Mouse (Mus musculus): ENCODE data around the gene Slc24a3.

The Slc24a3 gene

GRCm38 (mm10) chr2:145405746-145406145 lies 238.2 kb downstream of the Slc24a3 start:
- in situ Hi-C loops (cut with MboI; ENCODE audit: unreplicated experiment in 2 of 2), result no loop called here

DNA sequence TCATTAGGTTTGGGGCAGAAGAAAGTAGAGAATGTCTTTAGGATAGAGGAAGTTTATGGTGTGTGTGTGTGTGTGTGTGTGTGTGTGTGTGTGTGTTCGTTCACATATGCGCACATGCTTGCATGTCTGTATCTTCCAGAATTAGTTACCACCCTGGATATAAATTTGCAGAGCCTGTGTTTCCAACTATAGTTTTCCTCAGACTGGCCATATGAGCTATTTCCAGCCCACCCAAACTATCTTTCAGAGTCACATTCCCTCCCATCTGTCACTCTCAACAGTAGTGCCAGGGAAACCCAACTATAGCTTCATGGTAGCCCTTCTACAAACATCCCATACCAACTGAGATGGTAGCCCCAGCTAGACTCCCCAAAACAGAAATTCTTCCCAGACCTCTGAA lies 250.2 kb downstream of the Slc24a3 start:
- in situ Hi-C loops (cut with MboI; ENCODE audit: unreplicated experiment in 2 of 2), result no loop called here

- in situ Hi-C loops (cut with MboI; ENCODE audit: unreplicated experiment in 2 of 2), result no loop called here
These were observed 251.5 kb downstream of the Slc24a3 start for GRCm38 (mm10) chr2:145419078-145419477.

GRCm38 (mm10) chr2:145420967-145421888 lies 253.7 kb downstream of the Slc24a3 start:
- in situ Hi-C loops (cut with MboI; ENCODE audit: unreplicated experiment in 2 of 2), result no loop called here

- in situ Hi-C loops (cut with MboI; ENCODE audit: unreplicated experiment in 2 of 2), result no loop called here
These were observed 254.3 kb downstream of the Slc24a3 start for GRCm38 (mm10) chr2:145421889-145422212.

DNA sequence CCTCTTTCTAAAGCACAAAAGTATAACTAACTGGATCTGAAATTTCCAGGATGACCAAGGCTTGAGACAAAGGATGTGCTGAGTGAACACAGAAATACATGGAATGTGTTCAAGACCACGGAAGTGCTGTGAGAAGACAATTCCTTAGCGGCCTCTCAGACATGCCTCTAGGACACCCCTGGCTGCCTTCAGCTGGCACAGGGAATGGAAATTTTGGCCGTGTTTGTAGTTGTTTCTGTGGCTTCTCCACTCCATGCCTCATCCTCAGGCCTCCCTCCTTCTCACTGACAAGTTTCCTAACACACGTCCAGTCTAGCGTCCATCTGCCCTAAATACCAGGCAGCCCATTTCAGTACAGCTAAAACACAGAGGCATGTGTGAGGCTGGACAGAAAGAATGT lies 262.4 kb downstream of the Slc24a3 start:
- in situ Hi-C loops (cut with MboI; ENCODE audit: unreplicated experiment in 2 of 2), result no loop called here

DNA sequence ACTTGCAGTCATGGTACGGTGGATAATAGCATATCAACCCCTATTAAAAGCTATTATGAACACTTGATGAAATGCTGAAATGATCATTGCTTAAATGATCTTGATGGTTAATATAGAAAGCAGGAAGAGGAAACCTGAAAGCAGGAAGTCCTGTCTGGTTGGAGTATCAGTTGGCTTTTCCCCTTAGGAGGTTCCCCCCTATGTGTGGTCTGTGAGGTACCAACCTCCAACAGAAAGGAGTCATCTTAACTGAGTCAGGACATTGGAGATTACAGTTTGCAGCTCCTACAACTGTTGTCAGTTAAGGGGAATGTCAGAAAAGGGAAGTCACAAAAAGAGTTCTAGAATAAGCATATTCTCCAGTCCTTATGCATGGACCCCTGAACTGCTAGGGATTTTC lies 266.5 kb downstream of the Slc24a3 start:
- in situ Hi-C loops (cut with MboI; ENCODE audit: unreplicated experiment in 2 of 2), result no loop called here

DNA sequence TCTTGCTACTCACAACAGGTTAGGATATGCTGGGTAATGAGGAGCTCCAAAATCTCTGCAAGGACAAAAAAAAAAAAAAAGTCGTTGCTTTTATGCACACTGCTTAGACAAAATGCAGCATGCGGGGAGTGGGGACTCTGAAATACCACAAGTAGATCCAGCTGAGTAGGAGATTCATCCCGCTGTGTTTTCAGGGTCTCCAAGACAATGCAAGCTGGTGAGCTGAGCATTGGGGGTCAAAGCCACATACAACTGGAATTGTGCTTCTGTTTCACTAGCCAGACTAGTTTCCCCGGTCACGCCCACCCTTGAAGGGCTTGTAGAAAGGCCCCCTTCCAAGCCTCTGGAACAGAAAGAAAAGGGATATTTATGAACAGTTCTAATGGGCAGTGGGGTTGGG lies 270.8 kb downstream of the Slc24a3 start:
- in situ Hi-C loops (cut with MboI; ENCODE audit: unreplicated experiment in 2 of 2), result no loop called here

DNA sequence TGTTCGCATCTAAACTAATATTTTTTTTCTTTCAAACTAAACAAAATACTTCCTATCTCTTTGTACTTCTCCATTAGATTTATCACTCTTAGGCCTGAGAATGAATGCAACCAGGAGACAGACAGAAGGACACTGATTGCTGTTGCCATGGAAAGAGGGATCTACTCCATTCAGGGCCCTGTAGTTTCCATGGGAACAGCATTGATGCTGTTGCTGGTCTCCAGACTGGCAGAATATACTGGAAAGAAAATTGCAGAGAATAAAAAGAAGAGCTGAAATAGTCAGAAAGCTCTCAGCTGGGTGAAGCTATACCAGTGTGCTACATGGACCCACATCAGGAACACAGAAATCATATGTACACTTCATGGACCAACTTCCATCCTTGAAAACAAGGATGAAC lies 272.2 kb downstream of the Slc24a3 start:
- in situ Hi-C loops (cut with MboI; ENCODE audit: unreplicated experiment in 2 of 2), result no loop called here

DNA sequence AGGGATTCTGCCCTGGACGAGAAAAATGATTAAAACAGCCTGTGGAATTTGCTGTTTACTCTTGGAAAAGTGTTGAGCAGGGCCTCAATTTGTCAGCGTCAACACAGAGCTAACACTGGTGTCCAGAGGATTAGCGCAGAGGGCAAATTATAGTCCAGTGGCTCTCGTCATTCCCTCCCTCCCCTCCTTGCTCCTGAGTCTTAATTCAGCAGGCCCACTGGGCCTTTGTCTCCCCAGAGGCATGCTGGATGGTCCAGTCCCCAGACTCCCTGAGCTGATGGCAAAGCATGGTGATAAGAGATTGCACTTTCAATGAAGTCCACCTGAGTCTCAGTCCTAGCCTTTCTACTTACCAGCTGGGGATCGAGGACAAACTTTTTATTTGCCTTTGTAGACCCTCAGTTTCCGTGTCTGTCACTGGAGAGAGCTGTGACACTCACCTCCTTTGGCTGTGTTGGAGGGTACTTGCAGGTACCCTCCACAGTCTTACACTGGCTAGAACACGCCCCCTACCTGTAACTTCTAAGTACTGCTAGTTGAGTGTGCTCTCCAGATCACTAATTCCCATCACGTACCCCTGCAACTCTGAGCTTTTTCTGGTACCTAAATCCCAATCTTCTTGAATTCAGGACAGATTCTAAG lies 289.7 kb downstream of the Slc24a3 start:
- in situ Hi-C loops (cut with MboI; ENCODE audit: unreplicated experiment in 2 of 2), result no loop called here

DNA sequence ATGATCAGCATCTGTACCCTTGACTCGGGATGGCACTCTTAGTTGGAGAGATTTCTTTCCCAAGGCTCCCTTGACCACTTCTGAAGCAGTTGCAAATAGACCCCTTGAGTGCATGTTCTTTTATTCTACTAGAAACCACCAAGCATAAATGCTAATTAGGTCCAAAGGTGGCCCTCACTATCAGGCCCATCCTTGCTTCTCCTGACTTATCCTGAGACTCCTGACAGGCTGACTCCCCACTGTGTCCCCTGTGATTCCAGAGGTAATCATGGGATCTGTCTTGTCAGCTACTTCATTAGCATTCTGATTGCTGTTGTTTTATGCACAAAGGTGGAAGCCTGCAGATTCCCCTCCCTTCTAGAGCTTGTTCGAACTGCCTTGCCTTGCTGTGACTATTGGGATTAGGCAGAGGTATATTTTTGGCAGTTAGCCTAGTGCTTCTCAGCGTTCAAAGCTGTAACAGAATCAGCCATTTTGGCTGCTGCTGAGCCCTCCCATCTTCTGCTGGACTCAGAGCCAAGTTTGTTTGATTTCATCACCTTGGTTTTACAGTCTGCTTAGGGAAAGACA lies 293.4 kb downstream of the Slc24a3 start:
- in situ Hi-C loops (cut with MboI; ENCODE audit: unreplicated experiment in 2 of 2), result no loop called here

- in situ Hi-C loops (cut with MboI; ENCODE audit: unreplicated experiment in 2 of 2), result no loop called here
These were observed 294.7 kb downstream of the Slc24a3 start for GRCm38 (mm10) chr2:145462253-145462652.

DNA sequence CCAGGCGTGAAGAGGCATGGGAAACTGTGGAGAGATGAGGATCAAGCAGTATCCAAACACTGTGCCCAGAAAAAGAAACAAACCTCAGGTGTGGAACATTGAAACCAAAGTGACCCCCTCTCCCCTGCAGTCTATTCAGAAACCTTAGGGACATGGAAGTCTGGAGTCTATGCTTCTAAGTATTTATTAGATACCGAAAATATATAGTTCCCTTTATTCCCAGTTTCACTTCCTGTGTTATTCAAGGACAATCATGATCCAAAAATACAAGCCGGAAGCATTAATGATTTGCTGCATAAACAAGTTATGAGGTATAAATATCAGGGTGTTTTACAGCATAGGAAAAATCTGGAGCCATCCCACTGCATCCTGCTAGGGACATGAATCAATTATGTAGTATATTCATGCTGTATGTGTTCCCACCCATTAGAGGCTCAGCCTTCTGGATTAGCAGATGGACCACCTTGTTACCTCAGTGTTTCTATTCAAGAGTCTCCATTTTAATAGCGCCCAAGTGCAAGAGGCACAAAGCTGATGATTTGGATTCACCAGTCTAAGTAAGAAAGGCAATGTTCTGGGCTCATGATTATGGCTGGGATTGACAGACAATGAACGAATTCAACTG lies 301.3 kb downstream of the Slc24a3 start:
- in situ Hi-C loops (cut with MboI; ENCODE audit: unreplicated experiment in 2 of 2), result no loop called here

GRCm38 (mm10) chr2:145477484-145477883 lies 309.9 kb downstream of the Slc24a3 start:
- in situ Hi-C loops (cut with MboI; ENCODE audit: unreplicated experiment in 2 of 2), result no loop called here

DNA sequence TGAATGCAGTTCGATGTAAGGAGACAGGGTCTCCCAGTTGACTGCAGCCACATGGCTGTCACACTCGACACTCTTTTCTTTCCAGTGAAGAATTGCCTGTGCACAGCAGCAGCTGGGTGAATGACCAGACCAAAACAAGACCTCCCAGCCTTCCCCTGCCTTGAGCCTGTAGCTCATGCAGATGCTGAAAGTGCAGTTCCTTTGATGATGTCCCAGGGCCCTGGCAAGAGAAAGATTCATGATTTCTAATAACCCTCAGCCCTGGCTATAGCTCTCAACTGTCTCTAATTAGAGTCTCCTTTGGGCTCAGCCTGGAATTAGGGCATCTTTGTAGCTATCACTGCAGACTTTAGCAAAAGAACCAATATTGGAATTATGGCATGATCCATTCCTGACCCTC lies 312.1 kb downstream of the Slc24a3 start:
- in situ Hi-C loops (cut with MboI; ENCODE audit: unreplicated experiment in 2 of 2), result no loop called here

- in situ Hi-C loops (cut with MboI; ENCODE audit: unreplicated experiment in 2 of 2), result no loop called here
These were observed 332.7 kb downstream of the Slc24a3 start for GRCm38 (mm10) chr2:145500231-145500630.

DNA sequence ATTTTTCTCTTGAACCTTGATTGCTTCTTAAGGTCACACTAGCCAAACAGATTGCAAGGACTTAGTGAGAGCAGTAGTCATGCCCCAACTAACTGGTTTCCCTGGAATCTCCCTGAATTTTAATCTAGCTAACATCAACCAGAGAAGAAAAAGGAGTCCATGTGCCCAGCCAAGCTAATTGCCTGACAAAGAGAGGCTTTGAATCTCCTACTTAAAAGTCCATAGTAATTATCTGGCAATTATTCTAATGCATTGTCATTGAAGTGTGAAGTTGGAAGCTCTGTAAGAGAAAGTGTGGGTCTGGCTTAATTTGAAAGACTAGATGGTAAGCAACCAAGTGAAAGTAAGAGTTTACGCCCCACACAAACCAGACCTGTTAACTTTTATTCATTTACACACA lies 333.9 kb downstream of the Slc24a3 start:
- in situ Hi-C loops (cut with MboI; ENCODE audit: unreplicated experiment in 2 of 2), result no loop called here

- in situ Hi-C loops (cut with MboI; ENCODE audit: unreplicated experiment in 2 of 2), result no loop called here
These were observed 340.1 kb downstream of the Slc24a3 start for GRCm38 (mm10) chr2:145507702-145508101.

DNA sequence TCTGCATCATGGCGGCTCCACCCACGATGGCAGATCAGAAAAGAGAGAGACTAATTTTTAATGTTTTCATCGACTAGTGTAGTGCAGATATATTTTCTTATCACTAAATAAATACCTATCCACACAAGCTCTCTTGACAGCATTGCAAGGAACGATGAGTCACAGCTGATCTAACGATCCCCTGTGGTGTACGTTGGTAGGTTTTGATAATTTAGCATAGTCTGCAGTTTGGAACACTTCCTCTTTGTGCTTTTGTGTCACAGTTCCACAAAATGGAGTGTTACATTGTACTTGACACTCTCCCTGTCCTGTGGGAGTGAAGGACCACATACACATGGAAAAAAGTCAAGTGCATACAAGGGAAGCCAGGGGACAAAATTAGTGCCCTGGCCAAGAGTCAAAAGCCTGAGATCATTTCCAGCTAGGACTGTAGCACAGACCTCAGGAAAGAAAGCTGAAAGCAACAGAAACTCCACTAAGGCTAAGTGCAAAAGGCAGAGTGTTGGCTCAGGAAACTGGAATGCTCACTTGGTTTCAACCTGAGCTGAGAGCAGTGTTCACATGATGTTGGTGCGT lies 343.2 kb downstream of the Slc24a3 start:
- in situ Hi-C loops (cut with MboI; ENCODE audit: unreplicated experiment in 2 of 2), result loop anchor here in 1 of 2 experiments (10.0 kb wide), 1 partner anchor 506 kb away; no protein-coding TSS in a partner anchor

DNA sequence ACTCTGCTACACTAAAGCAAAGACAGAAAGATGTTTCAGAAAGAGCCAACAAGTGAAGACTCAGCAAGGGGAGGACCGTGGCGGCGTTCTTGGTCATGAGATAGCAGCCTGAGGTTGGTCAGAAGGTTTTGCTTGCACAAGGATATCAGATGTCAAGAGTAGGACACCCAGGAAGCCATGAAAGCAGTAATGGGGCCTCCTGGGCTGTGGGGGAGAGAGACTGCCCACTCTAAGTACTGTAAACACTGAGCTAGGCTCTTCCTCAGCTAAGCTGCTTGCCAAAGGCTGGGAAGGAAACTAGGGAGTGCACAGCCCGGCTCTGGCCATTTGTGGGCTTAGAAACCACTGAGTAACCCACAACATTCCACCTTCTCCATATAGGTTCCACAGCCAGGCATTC lies 348.4 kb downstream of the Slc24a3 start:
- in situ Hi-C loops (cut with MboI; ENCODE audit: unreplicated experiment in 2 of 2), result loop anchor here in 1 of 2 experiments (10.0 kb wide), 1 partner anchor 511 kb away; no protein-coding TSS in a partner anchor

- in situ Hi-C loops (cut with MboI; ENCODE audit: unreplicated experiment in 2 of 2), result loop anchor here in 1 of 2 experiments (10.0 kb wide), 1 partner anchor 513 kb away; no protein-coding TSS in a partner anchor
These were observed 349.8 kb downstream of the Slc24a3 start for GRCm38 (mm10) chr2:145517346-145517745.
